Mouse (Mus musculus) erythroblast, embryonic 14.5 days (primary cell): ENCODE data around the gene Tspan9.

Experiments
- GATA1 ChIP-seq: IDR thresholded peaks from 2 replicates; pipeline ENCODE4 v1.6.1; 2012; ENCODE audit warnings: low read length, inconsistent platforms, mixed read lengths
- TAL1 ChIP-seq: IDR thresholded peaks from 3 replicates; pipeline ENCODE4 v1.6.1; 2012; ENCODE audit warnings: low read length, inconsistent platforms, mixed read lengths

DNA sequence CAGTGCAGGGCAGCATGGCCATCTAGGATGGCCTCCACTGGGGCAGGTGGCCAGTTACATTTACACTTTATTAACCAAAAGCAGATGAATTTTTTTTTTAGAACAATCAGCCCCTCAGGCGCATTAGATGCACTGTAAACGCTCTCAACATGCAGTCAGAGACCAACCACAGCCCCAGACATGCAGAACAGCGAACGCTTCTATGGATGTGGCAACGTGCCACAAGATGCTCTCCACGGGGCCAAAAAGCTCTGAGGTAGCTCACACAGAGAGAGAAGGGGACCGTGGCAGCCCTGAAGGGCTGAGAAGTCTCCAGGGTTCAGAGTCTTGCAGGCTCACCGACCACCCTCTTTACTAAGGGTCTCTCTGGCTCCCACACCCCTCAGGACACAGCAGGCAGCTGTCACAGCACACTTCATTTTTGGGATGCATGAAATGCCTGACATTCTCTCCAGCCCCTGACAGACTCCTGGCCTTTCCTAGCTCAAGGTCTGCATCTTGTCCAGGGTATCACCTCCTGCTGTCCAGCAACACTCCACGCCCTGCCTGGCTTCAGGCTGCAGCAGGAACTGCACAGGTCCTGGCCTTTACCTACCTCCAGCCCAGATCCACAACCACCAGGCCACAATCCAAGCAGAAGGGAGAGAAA lies 63.7 kb downstream of the Tspan9 start:
- TF ChIP-seq GATA1: no peak
- no peak for TF ChIP-seq TAL1
